Mouse (Mus musculus): ENCODE data around the gene Gpr12.
"Not testable (repeated sequence)": the region's sequence is repeated elsewhere in the genome, so short reads cannot be mapped to it uniquely, and the experiment has no call there.

Gpr12 gene
- long read RNA-seq, experiment 1: 0 reads
- long read RNA-seq, experiment 2: 0 reads

- intact Hi-C loops (cut with DNase I): no loop called here
These were observed at the start of gene Gpr12 for GRCm38 (mm10) chr5:146584478-146585306. Gene Gpr12 (minus strand): TSS chr5:146585239.

GRCm38 (mm10) chr5:146631602-146632001, 46.6 kb upstream of the Gpr12 start:
- intact Hi-C loops (cut with DNase I): no loop called here

- intact Hi-C loops (cut with DNase I): no loop called here
These were observed 45.9 kb upstream of the Gpr12 start for GRCm38 (mm10) chr5:146630961-146631360.

GRCm38 (mm10) chr5:146629636-146630035, 44.6 kb upstream of the Gpr12 start:
- intact Hi-C loops (cut with DNase I): no loop called here

GRCm38 (mm10) chr5:146628804-146629203, 43.8 kb upstream of the Gpr12 start:
- intact Hi-C loops (cut with DNase I): no loop called here

- intact Hi-C loops (cut with DNase I): no loop called here
These were observed 42.9 kb upstream of the Gpr12 start for GRCm38 (mm10) chr5:146627901-146628300.

- intact Hi-C loops (cut with DNase I): no loop called here
These were observed 40.7 kb upstream of the Gpr12 start for GRCm38 (mm10) chr5:146625635-146626311.

- intact Hi-C loops (cut with DNase I): no loop called here
These were observed 26.8 kb upstream of the Gpr12 start for GRCm38 (mm10) chr5:146611830-146612229.

GRCm38 (mm10) chr5:146611009-146611408, 26.0 kb upstream of the Gpr12 start:
- intact Hi-C loops (cut with DNase I): no loop called here

GRCm38 (mm10) chr5:146609646-146610045, 24.6 kb upstream of the Gpr12 start:
- intact Hi-C loops (cut with DNase I): no loop called here

- intact Hi-C loops (cut with DNase I): no loop called here
These were observed 22.8 kb upstream of the Gpr12 start for GRCm38 (mm10) chr5:146607816-146608215.

GRCm38 (mm10) chr5:146606895-146607294, 21.9 kb upstream of the Gpr12 start:
- intact Hi-C loops (cut with DNase I): no loop called here

- intact Hi-C loops (cut with DNase I): no loop called here
These were observed 21.2 kb upstream of the Gpr12 start for GRCm38 (mm10) chr5:146606221-146606620.

GRCm38 (mm10) chr5:146599970-146600369, 14.9 kb upstream of the Gpr12 start:
- intact Hi-C loops (cut with DNase I): no loop called here

- intact Hi-C loops (cut with DNase I): not testable (repeated sequence)
These were observed 14.2 kb upstream of the Gpr12 start for GRCm38 (mm10) chr5:146599216-146599615.

GRCm38 (mm10) chr5:146598215-146599119, 13.4 kb upstream of the Gpr12 start:
- intact Hi-C loops (cut with DNase I): no loop called here

GRCm38 (mm10) chr5:146597503-146597874, 12.4 kb upstream of the Gpr12 start:
- intact Hi-C loops (cut with DNase I): no loop called here

- intact Hi-C loops (cut with DNase I): no loop called here
These were observed 11.8 kb upstream of the Gpr12 start for GRCm38 (mm10) chr5:146596612-146597502.

GRCm38 (mm10) chr5:146592580-146592979, 7.5 kb upstream of the Gpr12 start:
- intact Hi-C loops (cut with DNase I): no loop called here

- intact Hi-C loops (cut with DNase I): no loop called here
These were observed 6.6 kb upstream of the Gpr12 start for GRCm38 (mm10) chr5:146591636-146592035.

GRCm38 (mm10) chr5:146590987-146591386, 5.9 kb upstream of the Gpr12 start:
- intact Hi-C loops (cut with DNase I): no loop called here

Measured in adrenal gland (tissue).